Mouse (Mus musculus) heart, adult 2 months (tissue): ENCODE data around the gene Usb1. TPM values are rescaled to one million over a fixed set of nuclear protein-coding genes. Genes with fewer than 3 reads are reported as not detected.

Source experiments
- DNase-seq, 2 experiments: peaks; one replicate each; pipeline ENCODE4 v3.0.0; 2021
- H3K27ac ChIP-seq: fragments of 200-600 bp; 2 replicates; pipeline ENCODE4 v1.8.1; 2022
- H3K27me3 ChIP-seq: fragments of 200-500 bp; 2 replicates; pipeline ENCODE4 v1.6.1; 2012; ENCODE audit warnings: mild to moderate bottlenecking, low read length, inconsistent platforms, mixed read lengths; ENCODE audit not compliant: control insufficient read depth, insufficient read depth
- H3K36me3 ChIP-seq: fragments of 200-500 bp; 2 replicates; pipeline ENCODE4 v1.6.1; 2012; ENCODE audit warnings: low read length, inconsistent platforms; ENCODE audit not compliant: control insufficient read depth, insufficient read depth
- H3K4me1 ChIP-seq: fragments of 200-500 bp; 2 replicates; pipeline ENCODE4 v1.6.1; 2011; ENCODE audit warnings: low read length; ENCODE audit not compliant: control insufficient read depth, insufficient read depth
- H3K4me3 ChIP-seq: fragments of 200-600 bp; 2 replicates; pipeline ENCODE4 v1.8.1; 2022
- H3K79me2 ChIP-seq: fragments of 200-500 bp; replicated peaks from 2 replicates; pipeline ENCODE4 v1.6.1; 2012; ENCODE audit warnings: mild to moderate bottlenecking, inconsistent platforms, low read length, moderate library complexity, mixed read lengths; ENCODE audit not compliant: control insufficient read depth, insufficient read depth
- H3K9ac ChIP-seq: fragments of 200-500 bp; 2 replicates; pipeline ENCODE4 v1.6.1; 2012; ENCODE audit warnings: low read depth, mild to moderate bottlenecking, control low read depth, inconsistent platforms, low read length, mixed read lengths
- CTCF ChIP-seq: fragments of 200-600 bp; IDR thresholded peaks from 2 replicates; pipeline ENCODE4 v1.8.1; 2022; ENCODE audit warnings: antibody characterized with exemption, mild to moderate bottlenecking, moderate library complexity
- EP300 ChIP-seq: fragments of 200-500 bp; IDR thresholded peaks from 2 replicates; pipeline ENCODE4 v1.6.1; 2011; ENCODE audit warnings: low read depth, low read length, control low read depth; ENCODE audit not compliant: insufficient read depth
- POLR2A ChIP-seq: fragments of 200-500 bp; IDR thresholded peaks from 2 replicates; pipeline ENCODE4 v1.6.1; 2011; ENCODE audit warnings: mild to moderate bottlenecking, low read depth, low read length, control low read depth; ENCODE audit not compliant: insufficient read depth
- WGBS: fragments of 180-500 bp; shearing (Covaris S2); methylation state at CpG from one replicate; pipeline ENCODE4 v1.1.7; 2018; 5-methylcytosine and 5-hydroxymethylcytosine counted together
- intact Hi-C: fragments of 180-260 bp; cut with DNase I; formaldehyde crosslinking; loops from one replicate; pipeline ENCODE4 v1.15.1; 2025
- polyA plus RNA-seq: library from polyadenylated mRNA; depleted of rRNA; stranded (reverse); fragments of >200 nt; gene quantifications from 2 replicates; pipeline ENCODE4 v1.2.3, GENCODE M21; 2012
- total RNA-seq, 2 experiments: library from RNA; stranded (reverse); gene quantifications; 2 replicates each; pipeline ENCODE4 v1.2.3; 2021

Usb1 gene
- total and polyA plus RNA-seq, 3 experiments = 12.2 to 23.9 (median 15.2) TPM

DNA sequence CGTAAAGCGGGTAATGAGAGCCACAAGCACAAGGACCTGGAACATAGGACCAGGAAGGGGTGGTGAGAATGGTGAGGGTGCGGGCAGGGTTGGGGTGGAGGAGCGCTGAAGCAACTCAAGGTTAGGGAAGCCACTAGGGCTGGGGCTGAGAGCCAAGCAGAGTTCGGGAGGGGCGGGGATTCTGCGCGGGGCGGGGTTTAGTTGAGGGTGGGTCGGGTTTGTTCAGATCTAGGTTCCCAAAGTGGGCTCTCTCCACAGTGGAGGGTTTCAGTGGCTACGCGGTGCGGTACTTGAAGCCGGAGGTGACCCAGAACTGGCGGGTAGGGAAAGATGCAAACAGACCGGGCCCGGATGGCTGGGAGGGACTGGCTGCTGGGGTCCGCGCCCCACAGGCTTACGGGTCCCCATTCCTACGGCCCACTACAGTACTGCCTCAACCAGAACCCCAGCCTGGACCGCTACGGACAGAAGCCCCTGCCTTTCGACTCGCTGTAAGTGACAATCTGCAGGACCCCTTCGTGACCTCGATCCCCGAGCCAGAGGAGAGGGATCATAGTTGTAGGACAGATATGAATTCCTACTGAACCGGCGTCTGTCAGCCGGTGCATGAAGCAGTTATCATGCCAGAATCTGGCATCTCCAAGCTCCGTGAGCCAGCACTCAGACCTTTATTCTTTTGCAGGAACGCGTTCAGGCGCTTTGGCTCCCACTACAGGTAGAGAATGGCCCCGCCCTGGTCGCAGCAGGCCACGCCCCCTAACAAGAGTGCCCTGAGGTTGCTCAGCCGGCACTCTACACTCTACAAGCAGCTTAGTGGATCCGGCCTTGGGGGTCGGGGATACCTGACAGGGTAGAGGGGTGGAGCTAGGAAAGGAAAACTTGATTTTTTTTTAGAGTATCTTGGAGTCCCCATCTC, 11.6 kb upstream of the Usb1 start:
- DNase-seq = peak; percentile 61 to 62
- no peaks in the 10 kb centered on the region for H3K27me3 ChIP-seq
- peak overlapping the region; percentile 51 for H3K4me3 ChIP-seq
- H3K4me1 ChIP-seq = peaks cover 12% of the 10 kb centered on the region
- intact Hi-C loops = no loop called here
- H3K79me2 ChIP-seq = no peaks in the 10 kb centered on the region
- whole genome bisulfite sequencing = 6% methylated on average over 40 of the region's 41 CpGs
- no peaks in the 10 kb centered on the region for H3K36me3 ChIP-seq
- H3K27ac ChIP-seq = no peak overlapping the region
- TF ChIP-seq EP300 (no peak), POLR2A (no peak), CTCF (peak; percentile 55)
- H3K9ac ChIP-seq = peak overlapping the region; percentile 47

DNA sequence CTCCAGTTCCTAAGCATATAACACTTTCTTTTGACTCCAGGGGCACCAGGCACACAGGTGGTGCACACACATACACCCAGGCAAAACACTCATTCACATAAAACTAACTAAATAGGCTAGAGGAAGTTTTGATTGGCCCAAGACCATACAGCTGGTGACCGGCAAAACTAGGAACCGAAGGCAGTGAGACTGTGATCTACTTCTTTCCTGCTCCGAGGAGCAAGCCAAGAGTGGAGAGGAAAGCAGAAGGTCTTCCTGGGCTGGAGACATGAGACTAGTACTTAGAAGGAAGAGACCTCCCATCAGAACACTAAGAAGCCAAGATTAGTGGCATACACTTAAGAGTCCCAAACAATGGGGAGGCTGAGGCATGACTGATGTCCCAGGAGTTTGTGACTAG, 8.9 kb upstream of the Usb1 start:
- DNase-seq = no peak
- Histone ChIP-seq H3K4me3 (no peak overlapping the region), H3K27me3 (no peaks in the 10 kb centered on the region), H3K27ac (peak overlapping the region; percentile 24; the same call in 1 of the 2 replicates), H3K9ac (no peak overlapping the region), H3K79me2 (peaks cover 5% of the 10 kb centered on the region; the same call in 1 of the 2 replicates), H3K36me3 (no peaks in the 10 kb centered on the region), H3K4me1 (peaks cover 18% of the 10 kb centered on the region)
- TF ChIP-seq POLR2A (peak; percentile 32; the same call in 1 of the 2 replicates), CTCF (no peak), EP300 (no peak)
- intact Hi-C loops = no loop called here
- 22% methylated on average over 3 of the region's 3 CpGs for WGBS

DNA sequence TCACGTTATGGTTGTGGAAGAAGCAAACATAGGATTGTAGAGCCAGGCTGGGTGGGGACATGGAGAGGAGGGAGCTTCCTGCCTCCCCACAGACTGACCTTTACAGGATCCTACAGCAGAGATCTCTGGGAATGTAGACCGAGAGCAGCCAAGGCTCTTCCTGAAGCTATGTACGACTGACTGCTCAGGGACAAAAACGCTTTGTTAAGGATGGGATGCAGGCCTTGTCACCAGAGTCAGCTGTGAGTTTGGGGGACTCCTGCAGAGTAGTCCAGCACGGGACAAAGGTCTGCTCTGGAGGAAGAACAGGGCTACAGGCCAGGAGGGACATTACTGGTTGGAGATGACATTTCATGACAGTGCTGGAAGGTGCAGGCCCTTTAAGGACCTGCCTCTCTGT, 7.4 kb upstream of the Usb1 start:
- H3K27me3 ChIP-seq = no peaks in the 10 kb centered on the region
- intact Hi-C loops = no loop called here
- WGBS = 38% methylated on average over 5 of the region's 5 CpGs
- peak overlapping the region; percentile 38 for H3K27ac ChIP-seq
- no peak overlapping the region for H3K4me3 ChIP-seq
- peaks cover 18% of the 10 kb centered on the region for H3K4me1 ChIP-seq
- H3K9ac ChIP-seq = no peak overlapping the region
- H3K79me2 ChIP-seq = peaks cover 10% of the 10 kb centered on the region
- H3K36me3 ChIP-seq = no peaks in the 10 kb centered on the region
- DNase-seq = no peak
- TF ChIP-seq EP300 = no peak
- TF ChIP-seq POLR2A = no peak
- no peak for TF ChIP-seq CTCF

DNA sequence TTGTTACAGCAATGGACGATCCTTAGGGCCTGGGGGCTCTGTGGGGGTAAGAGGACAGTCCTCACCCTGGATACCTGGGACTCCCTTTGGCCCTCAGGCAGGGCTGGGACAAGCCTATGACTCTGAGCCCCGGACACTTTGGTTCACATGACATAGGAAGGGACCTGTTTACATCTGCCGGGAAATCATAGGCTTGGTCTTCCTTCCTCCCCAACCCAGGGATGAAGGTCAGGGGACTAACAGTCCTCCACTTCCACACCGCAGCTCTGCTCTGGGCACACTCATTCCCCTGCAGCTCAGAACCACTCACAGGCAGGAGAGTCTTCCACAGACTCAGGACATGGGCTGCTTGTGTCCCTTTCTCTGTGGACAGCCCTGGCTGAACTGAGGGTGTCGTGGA, 5.3 kb upstream of the Usb1 start:
- TF ChIP-seq CTCF (no peak), POLR2A (no peak), EP300 (no peak)
- no peak for DNase-seq
- 54% methylated on average over 5 of the region's 5 CpGs for WGBS
- no peaks in the 10 kb centered on the region for H3K27me3 ChIP-seq
- H3K27ac ChIP-seq = no peak overlapping the region; the same call in 1 of the 2 replicates
- H3K9ac ChIP-seq = no peak overlapping the region
- H3K4me3 ChIP-seq = no peak overlapping the region
- no peaks in the 10 kb centered on the region for H3K36me3 ChIP-seq
- peaks cover 14% of the 10 kb centered on the region for H3K4me1 ChIP-seq
- intact Hi-C loops = no loop called here
- peaks cover 10% of the 10 kb centered on the region for H3K79me2 ChIP-seq

DNA sequence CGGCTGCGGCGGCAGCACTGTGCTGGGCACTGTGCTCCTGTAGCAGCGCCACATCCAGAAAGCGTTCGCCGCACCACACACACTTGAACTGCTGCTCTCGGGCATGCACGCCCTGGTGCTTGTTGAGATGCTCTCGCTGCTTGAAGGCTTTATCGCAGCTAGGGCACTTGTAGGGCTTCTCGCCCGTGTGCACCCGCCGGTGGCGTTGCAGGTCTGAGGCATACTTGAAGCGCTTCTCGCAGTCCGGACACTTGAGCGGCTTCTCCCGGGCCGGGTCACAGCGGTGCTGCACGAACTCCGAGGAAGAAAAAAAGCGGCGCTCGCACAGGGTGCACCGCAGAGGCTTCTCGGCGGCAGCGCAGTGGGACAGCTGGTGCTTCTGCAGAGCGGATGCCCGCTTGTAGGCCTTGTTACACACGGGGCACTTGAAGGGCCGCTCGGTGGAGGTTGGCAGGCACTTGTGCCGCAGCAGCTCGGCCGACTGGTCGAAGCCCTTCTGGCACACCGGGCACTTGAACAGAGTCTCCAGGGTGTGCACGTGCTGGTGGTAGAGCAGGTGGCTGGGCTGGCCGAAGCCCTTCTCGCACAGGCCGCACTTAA, 4.1 kb upstream of the Usb1 start:
- Histone ChIP-seq H3K27me3 (no peaks in the 10 kb centered on the region), H3K4me3 (no peak overlapping the region), H3K79me2 (peaks cover 10% of the 10 kb centered on the region), H3K9ac (no peak overlapping the region), H3K27ac (no peak overlapping the region), H3K4me1 (peaks cover 15% of the 10 kb centered on the region), H3K36me3 (peaks cover 3% of the 10 kb centered on the region; the same call in 1 of the 2 replicates)
- WGBS = 88% methylated on average over 46 of the region's 46 CpGs
- no peak for DNase-seq
- intact Hi-C loops = no loop called here
- no peak for TF ChIP-seq EP300
- TF ChIP-seq POLR2A = no peak
- no peak for TF ChIP-seq CTCF
